Mouse (Mus musculus): Measurements from ENCODE around the gene Rps4x. TPM values are rescaled to one million over a fixed set of nuclear protein-coding genes. Genes with fewer than 3 reads are reported as not detected.

The Rps4x gene
- total RNA-seq, 2 experiments from 2014 or later = 433 to 518 TPM

Other genes with a start within 250 kb of the Rps4x start
- gene Rtl5, start 118.1 kb downstream of the Rps4x start, total RNA-seq (2021) = 10 to 100 TPM in 1 of 2 experiments, 1 to 10 TPM in 1; 7.5 to 10.8 TPM
- 10 to 100 TPM; 27.1 to 28.3 TPM for gene Pin4, start 69.9 kb downstream of the Rps4x start, total RNA-seq (2021)
- gene Ercc6l, start 32.3 kb downstream of the Rps4x start, total RNA-seq (2021) = under 1 TPM; 0.10 to 0.12 TPM
- 1 to 10 TPM; 1.5 to 1.8 TPM for gene Cited1, start 62.8 kb upstream of the Rps4x start, total RNA-seq (2021)

Measured in layer of hippocampus, adult 18-20 months (tissue).